Mouse (Mus musculus): ENCODE measurements around the gene Slc33a1.

- no peak for TF ChIP-seq POLR2AphosphoS2 (IDR thresholded peaks at IDR 0.05; ENCODE audit: low read depth, low read length)
- TF ChIP-seq TBP (conservative IDR thresholded peaks at IDR 0.05; ENCODE audit: low read depth, low read length) = peak; percentile 89; the same call in 1 of the 2 replicates
- TF ChIP-seq MEF2A (IDR thresholded peaks at IDR 0.05; ENCODE audit: borderline replicate concordance, low read depth, low read length) = no peak
- TF ChIP-seq CHD2 (IDR thresholded peaks at IDR 0.05; ENCODE audit: low read length) = no peak
These were observed 318 bp upstream of the Slc33a1 start for GRCm38 (mm10) chr3:63964922-63965249.
